Mouse (Mus musculus) kidney, adult 9 months (tissue): ENCODE measurements at regions not wholly inside any gene's neighbourhood (a gene's known extent, or its start where the extent isn't known, plus 50 kb on each side); places are given as distances from the start of the nearest gene placed in this dataset.
A peak's percentile ranks its signal among the peaks of the same experiment; 100 is the strongest.

Source experiments
- DNase-seq: peaks from one replicate; pipeline ENCODE4 v3.0.0; 2022

DNA sequence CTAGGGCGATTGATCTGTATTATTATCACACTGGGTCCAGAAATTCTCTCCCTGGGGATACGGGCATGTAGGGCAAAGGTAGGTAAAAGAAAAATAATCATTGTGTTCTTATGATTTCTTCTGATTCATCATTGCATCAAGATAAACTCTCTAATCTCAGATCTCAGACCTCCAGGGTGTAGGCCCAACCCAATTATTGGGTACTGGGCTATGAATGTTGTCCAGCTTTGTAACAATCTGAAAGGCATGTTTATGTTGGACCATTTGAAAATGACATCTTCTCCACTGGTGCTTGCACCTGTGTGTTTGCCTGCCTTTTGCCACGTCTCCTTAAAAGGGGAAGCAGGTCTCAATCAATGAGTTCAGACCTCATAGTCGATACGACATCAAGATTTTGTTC is 95.4 kb upstream of the Egr2 start:
- DNase-seq = no peak

DNA sequence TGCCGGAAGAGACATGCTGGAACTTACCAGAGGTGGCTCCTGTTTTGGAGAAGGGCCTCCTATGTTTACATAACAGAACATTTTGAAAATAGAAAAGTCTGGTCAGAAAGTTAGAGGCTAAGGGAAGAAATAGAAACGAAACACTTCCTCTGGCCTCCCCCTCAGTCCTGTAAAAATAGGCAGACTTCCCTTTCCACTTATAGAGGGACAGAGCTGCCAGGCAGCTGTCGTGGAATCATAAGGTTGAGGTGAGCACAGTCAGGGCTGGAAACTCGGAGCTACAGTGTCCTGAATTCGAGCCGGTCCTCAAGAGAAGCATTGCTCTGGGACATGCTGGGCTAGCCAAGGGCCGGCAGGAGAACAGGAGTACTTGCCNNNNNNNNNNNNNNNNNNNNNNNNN is 94.0 kb upstream of the Egr2 start:
- DNase-seq = no peak

GRCm38 (mm10) chr10:67448875-67449274 is 86.4 kb upstream of the Egr2 start:
- DNase-seq = no peak

DNA sequence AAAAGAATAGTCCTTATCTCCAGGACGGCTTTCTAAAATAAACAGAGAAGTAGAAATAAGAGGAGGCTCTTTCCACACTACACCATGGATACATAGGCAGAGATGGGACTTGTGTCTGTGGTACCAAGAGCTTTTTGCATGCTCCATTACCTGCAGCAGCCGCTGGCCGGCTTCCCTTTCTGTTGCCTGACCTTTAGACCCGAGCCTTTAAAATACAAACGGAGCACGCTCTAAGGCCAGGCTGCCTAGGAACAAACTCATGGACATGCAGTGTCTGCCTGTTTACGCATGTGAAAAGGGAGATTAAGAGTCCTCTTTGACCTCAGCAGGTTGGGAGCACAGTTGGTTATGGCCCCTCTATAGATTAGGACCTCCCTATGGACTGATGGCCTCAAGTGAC is 81.1 kb upstream of the Egr2 start:
- DNase-seq = peak; percentile 72

GRCm38 (mm10) chr10:67458447-67459272 is 76.6 kb upstream of the Egr2 start:
- no peak for DNase-seq

GRCm38 (mm10) chr10:67461321-67461720 is 74.0 kb upstream of the Egr2 start:
- DNase-seq = no peak

DNA sequence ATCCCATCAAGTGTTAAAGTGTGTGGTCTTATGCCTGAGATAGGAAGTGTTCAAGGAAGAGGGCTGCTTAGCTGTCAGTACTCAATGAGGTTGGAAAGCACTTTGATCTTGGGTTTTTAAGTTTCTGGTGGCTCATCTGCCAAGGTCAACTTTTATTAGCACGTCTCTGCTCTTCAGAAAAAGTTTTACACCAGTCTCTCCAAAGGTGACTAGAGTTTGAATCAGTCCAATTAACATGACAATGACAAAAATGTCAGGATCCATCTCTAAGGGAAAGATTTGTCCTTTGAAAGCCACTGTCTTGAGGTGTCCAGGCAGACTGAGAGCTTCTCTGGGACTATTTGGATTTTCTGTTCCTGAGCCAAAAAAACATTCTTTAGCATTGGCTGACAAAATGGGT is 73.4 kb upstream of the Egr2 start:
- no peak for DNase-seq

DNA sequence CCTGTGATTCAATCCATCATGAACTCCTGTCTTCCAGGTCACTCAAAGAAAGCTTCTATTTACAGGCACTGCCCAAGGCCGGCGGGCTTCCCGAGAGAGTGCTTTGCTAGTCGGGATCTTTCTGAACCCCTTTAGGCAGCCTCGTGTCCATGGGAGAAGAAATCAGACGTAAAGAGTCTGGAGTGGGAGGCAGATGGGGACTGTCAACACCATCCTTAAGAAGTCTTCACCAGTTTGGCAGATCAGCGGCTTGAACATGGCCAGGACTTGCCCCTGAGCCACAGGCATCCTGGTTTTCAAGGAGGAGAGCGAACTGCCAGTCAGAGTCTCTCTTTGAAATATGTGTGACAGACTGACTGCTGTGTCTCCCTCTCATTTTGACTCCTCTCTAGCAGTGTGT is 66.6 kb upstream of the Egr2 start:
- DNase-seq = no peak

DNA sequence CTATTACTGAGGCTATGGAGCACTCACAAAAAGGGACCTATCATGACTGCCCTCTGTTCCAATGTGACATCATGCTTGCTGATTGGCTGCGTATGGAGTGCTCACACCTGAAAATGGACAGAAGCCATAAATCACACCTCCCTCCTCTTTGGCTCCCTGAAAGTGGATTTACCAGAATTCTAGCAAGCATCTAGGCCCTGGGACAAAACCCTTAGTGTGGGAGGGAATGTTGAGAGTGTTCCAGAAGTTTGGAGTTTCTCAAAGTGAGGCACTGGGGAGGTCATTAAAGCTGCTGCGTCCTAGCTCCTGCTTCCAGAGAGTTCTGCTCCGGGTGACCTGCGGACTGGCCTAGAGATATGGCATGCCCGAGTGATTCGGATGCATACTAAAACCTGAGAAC is 62.3 kb upstream of the Egr2 start:
- no peak for DNase-seq

- peak; percentile 24 for DNase-seq
These were observed 60.9 kb upstream of the Egr2 start for GRCm38 (mm10) chr10:67474336-67474735.

GRCm38 (mm10) chr10:67482268-67482667 is 53.0 kb upstream of the Egr2 start:
- DNase-seq = no peak

- no peak for DNase-seq
These were observed 51.9 kb upstream of the Egr2 start for GRCm38 (mm10) chr10:67483371-67483770.

- no peak for DNase-seq
These were observed 51.1 kb upstream of the Egr2 start for GRCm38 (mm10) chr10:67484091-67484745.
